Mouse (Mus musculus): Measurements from ENCODE around the gene Trim63.

Gene Trim63

GRCm38 (mm10) chr4:134342213-134342779, 27.4 kb downstream of the Trim63 start:
- DNase-seq (ENCODE audit: low spot score), result peak; percentile 14

- peak; percentile 39 for DNase-seq (ENCODE audit: low spot score)
These were observed 28.4 kb downstream of the Trim63 start, which contains the start of gene Slc30a2 for GRCm38 (mm10) chr4:134343071-134344031. Gene Slc30a2, plus strand, starts transcription at chr4:134343181.

- no peak for DNase-seq (ENCODE audit: low spot score)
These were observed 29.7 kb downstream of the Trim63 start for GRCm38 (mm10) chr4:134344620-134345019.

GRCm38 (mm10) chr4:134345802-134346201, 30.9 kb downstream of the Trim63 start:
- DNase-seq (ENCODE audit: low spot score), result no peak

- DNase-seq (ENCODE audit: low spot score), result no peak
These were observed 33.2 kb downstream of the Trim63 start for GRCm38 (mm10) chr4:134348078-134348477.

- DNase-seq (ENCODE audit: low spot score), result no peak
These were observed 33.6 kb downstream of the Trim63 start for GRCm38 (mm10) chr4:134348545-134348944.

GRCm38 (mm10) chr4:134349829-134350228, 34.9 kb downstream of the Trim63 start:
- no peak for DNase-seq (ENCODE audit: low spot score)

- no peak for DNase-seq (ENCODE audit: low spot score)
These were observed 35.7 kb downstream of the Trim63 start for GRCm38 (mm10) chr4:134350641-134351040.

GRCm38 (mm10) chr4:134351329-134352260, 36.7 kb downstream of the Trim63 start:
- peak; percentile 54 for DNase-seq (ENCODE audit: low spot score)

GRCm38 (mm10) chr4:134352261-134352707, 37.4 kb downstream of the Trim63 start:
- no peak for DNase-seq (ENCODE audit: low spot score)

GRCm38 (mm10) chr4:134352929-134353328, 38.0 kb downstream of the Trim63 start:
- no peak for DNase-seq (ENCODE audit: low spot score)

- DNase-seq (ENCODE audit: low spot score), result no peak
These were observed 38.8 kb downstream of the Trim63 start for GRCm38 (mm10) chr4:134353527-134354409.

- no peak for DNase-seq (ENCODE audit: low spot score)
These were observed 41.0 kb downstream of the Trim63 start for GRCm38 (mm10) chr4:134355841-134356452.

GRCm38 (mm10) chr4:134356591-134357460, 41.9 kb downstream of the Trim63 start:
- DNase-seq (ENCODE audit: low spot score), result peak; percentile 86

GRCm38 (mm10) chr4:134357461-134357771, 42.5 kb downstream of the Trim63 start:
- no peak for DNase-seq (ENCODE audit: low spot score)

- DNase-seq (ENCODE audit: low spot score), result no peak
These were observed 44.7 kb downstream of the Trim63 start for GRCm38 (mm10) chr4:134359649-134360048.

GRCm38 (mm10) chr4:134361215-134361614, 46.3 kb downstream of the Trim63 start:
- DNase-seq (ENCODE audit: low spot score), result peak; percentile 14

GRCm38 (mm10) chr4:134362124-134362523, 47.2 kb downstream of the Trim63 start:
- DNase-seq (ENCODE audit: low spot score), result no peak

GRCm38 (mm10) chr4:134362586-134362985, 47.7 kb downstream of the Trim63 start:
- DNase-seq (ENCODE audit: low spot score), result peak; percentile 67

GRCm38 (mm10) chr4:134365280-134365679, 50.4 kb downstream of the Trim63 start:
- DNase-seq (ENCODE audit: low spot score), result no peak
